Comparison of ENCODE assay signal across 8 mouse cellular contexts in the genomic region with DNA sequence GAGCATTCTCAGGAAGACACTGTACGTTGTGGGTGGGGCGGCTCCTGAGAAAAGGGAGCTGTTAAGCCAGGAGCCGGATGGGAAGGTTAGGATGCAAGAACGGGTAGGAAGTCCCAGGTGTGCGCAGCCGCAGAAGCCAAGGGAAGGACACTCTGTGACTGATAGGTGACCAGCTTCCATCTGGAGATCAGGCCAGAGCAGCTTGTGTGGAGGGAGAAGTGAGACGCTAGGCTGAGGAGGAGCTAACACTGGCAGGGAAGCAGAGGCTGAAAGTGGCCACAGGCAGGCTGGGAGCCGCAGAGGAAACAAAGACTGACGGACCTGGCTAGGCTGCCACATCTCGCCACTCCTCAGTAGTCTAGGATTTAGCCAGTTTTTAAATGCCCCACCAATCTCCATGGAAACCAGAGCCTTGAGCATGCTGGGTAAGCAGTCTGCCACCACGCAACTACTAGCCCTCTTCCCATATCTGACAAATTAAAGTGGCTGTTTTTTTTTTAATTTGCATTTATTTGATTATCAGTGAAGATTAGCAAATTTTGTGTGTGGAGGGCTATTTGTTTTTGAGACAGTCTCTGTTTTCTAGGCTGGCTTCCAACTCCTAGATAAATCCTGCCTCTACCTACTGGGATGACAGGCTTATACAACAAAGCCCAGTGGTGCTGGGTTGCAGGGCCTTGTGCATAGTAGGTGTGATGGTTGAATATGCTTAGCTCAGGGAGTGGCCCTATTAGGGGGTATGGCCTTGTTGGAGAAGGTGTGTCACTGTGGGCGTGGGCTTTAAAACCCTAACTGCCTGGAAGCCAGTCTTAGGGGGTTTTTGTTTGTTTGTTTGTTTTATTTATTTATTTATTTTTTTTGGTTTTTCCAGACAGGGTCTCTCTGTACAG. TPM values are rescaled to one million over a fixed set of nuclear protein-coding genes. Genes with fewer than 3 reads are reported as not detected.
DNase-seq lines count a peak whose midpoint lies in the region; ATAC-seq and TF ChIP-seq lines count a peak whose summit lies in the region.

No protein-coding gene starts in this region.

- no peak for TF ChIP-seq EP300 in stomach, postnatal 0 days (optimal IDR thresholded peaks at IDR 0.05)

- TF ChIP-seq CTCF in stomach, postnatal 0 days (IDR thresholded peaks at IDR 0.05; ENCODE audit: low read depth): no peak

- H3K4me1 ChIP-seq in stomach, embryonic 16.5 days (ENCODE audit: control insufficient read depth, insufficient read depth, low read length): peaks cover 19% of the 10 kb centered on the region; the same call in 1 of the 2 replicates
- H3K4me1 ChIP-seq in stomach, postnatal 0 days (replicated peaks; ENCODE audit: control insufficient read depth, insufficient read depth): 0 out of 2 replicates have a peak, but pooled peaks cover 3% of the 10 kb centered on the region
- peaks cover 37% of the 10 kb centered on the region for H3K4me1 ChIP-seq in forebrain, embryonic 10.5 days
- peaks cover 23% of the 10 kb centered on the region for H3K4me1 ChIP-seq in intestine, embryonic 16.5 days (ENCODE audit: control insufficient read depth, insufficient read depth, low read length)

- ATAC-seq in stomach, embryonic 16.5 days (ENCODE audit: insufficient read depth, low FRiP score): no peak
- no peak for ATAC-seq in stomach, postnatal 0 days (ENCODE audit: low FRiP score, low TSS enrichment)
- no peak for ATAC-seq in intestine, embryonic 16.5 days

- no peaks in the 10 kb centered on the region for H3K27me3 ChIP-seq in stomach, embryonic 16.5 days (ENCODE audit: control insufficient read depth, insufficient read depth, low read length)
- H3K27me3 ChIP-seq in stomach, postnatal 0 days (ENCODE audit: control insufficient read depth, insufficient read depth, low read length): no peaks in the 10 kb centered on the region
- no peaks in the 10 kb centered on the region for H3K27me3 ChIP-seq in forebrain, embryonic 10.5 days (ENCODE audit: poor library complexity, severe bottlenecking)
- no peaks in the 10 kb centered on the region for H3K27me3 ChIP-seq in intestine, embryonic 16.5 days (replicated peaks; ENCODE audit: control insufficient read depth, insufficient read depth, low read length)

- H3K4me2 ChIP-seq in stomach, embryonic 16.5 days (ENCODE audit: low read depth, low read length): no peak overlapping the region
- H3K4me2 ChIP-seq in stomach, postnatal 0 days (replicated peaks; ENCODE audit: low read depth): no peak overlapping the region
- H3K4me2 ChIP-seq in intestine, embryonic 16.5 days (ENCODE audit: low read depth, low read length): no peak overlapping the region

- no peak for DNase-seq in stomach, postnatal 0 days (ENCODE audit: low spot score)
- peak; percentile 24 for DNase-seq in forebrain, embryonic 10.5 days (ENCODE audit: extremely low spot score, low spot score)
- peak; percentile 27 to 31 for DNase-seq in layer of hippocampus, postnatal 36 days
- peak; percentile 29 to 34 for DNase-seq in monocyte, adult 2 months (ENCODE audit: low read depth in 1 of 2, low spot score in 2 of 2)
- DNase-seq in kidney, postnatal 10 days: no peak
- no peak for DNase-seq in kidney, adult 11 months

- WGBS in stomach, embryonic 16.5 days: 63% methylated on average over 12 of the region's 12 CpGs
- WGBS in stomach, postnatal 0 days: 71% methylated on average over 12 of the region's 12 CpGs
- WGBS in forebrain, embryonic 10.5 days: 58% methylated on average over 12 of the region's 12 CpGs
- 79% methylated on average over 12 of the region's 12 CpGs for WGBS in intestine, embryonic 16.5 days

- H3K36me3 ChIP-seq in stomach, embryonic 16.5 days (ENCODE audit: control insufficient read depth, insufficient read depth, low read length): no peaks in the 10 kb centered on the region
- H3K36me3 ChIP-seq in stomach, postnatal 0 days (ENCODE audit: control insufficient read depth, insufficient read depth, low read length): no peaks in the 10 kb centered on the region
- no peaks in the 10 kb centered on the region for H3K36me3 ChIP-seq in forebrain, embryonic 10.5 days (replicated peaks)
- H3K36me3 ChIP-seq in intestine, embryonic 16.5 days (ENCODE audit: control insufficient read depth, insufficient read depth, low read length): no peaks in the 10 kb centered on the region

- no peak overlapping the region for H3K4me3 ChIP-seq in stomach, embryonic 16.5 days (replicated peaks; ENCODE audit: low read length)
- H3K4me3 ChIP-seq in stomach, postnatal 0 days (ENCODE audit: low read depth, low read length): no peak overlapping the region
- H3K4me3 ChIP-seq in forebrain, embryonic 10.5 days: no peak overlapping the region
- H3K4me3 ChIP-seq in intestine, embryonic 16.5 days (ENCODE audit: low read length): no peak overlapping the region

- no peak overlapping the region for H3K27ac ChIP-seq in stomach, embryonic 16.5 days (ENCODE audit: low read length)
- no peak overlapping the region for H3K27ac ChIP-seq in stomach, postnatal 0 days (replicated peaks)
- peak overlapping the region; percentile 79 for H3K27ac ChIP-seq in forebrain, embryonic 10.5 days
- no peak overlapping the region for H3K27ac ChIP-seq in intestine, embryonic 16.5 days (ENCODE audit: low read length)

- H3K9me3 ChIP-seq in stomach, embryonic 16.5 days (replicated peaks; ENCODE audit: control insufficient read depth, low read length): no peaks in the 10 kb centered on the region
- no peaks in the 10 kb centered on the region for H3K9me3 ChIP-seq in stomach, postnatal 0 days (ENCODE audit: control insufficient read depth, low read length)
- no peaks in the 10 kb centered on the region for H3K9me3 ChIP-seq in forebrain, embryonic 10.5 days
- H3K9me3 ChIP-seq in intestine, embryonic 16.5 days (ENCODE audit: control insufficient read depth, low read length): no peaks in the 10 kb centered on the region

- H3K9ac ChIP-seq in stomach, embryonic 16.5 days (ENCODE audit: low read length): 0 out of 2 replicates have a peak overlapping the region, but pooled peaks have one; percentile 18
- no peak overlapping the region for H3K9ac ChIP-seq in stomach, postnatal 0 days (ENCODE audit: low read length)
- H3K9ac ChIP-seq in intestine, embryonic 16.5 days (ENCODE audit: low read depth, low read length): no peak overlapping the region

RNA-seq across cellular contexts. Expression of a gene that starts 44.8 kb away (rescaled TPM):
- not detected in 2 replicates for polyA plus RNA-seq in stomach, embryonic 16.5 days (2015; fragmentation: Nextera tagmentation; extraction: Ambion mirVana)
- polyA plus RNA-seq in stomach, postnatal 0 days (2015; fragmentation: Nextera tagmentation; extraction: Ambion mirVana): not detected in 2 replicates
- not detected in 2 replicates for polyA plus RNA-seq in forebrain, embryonic 10.5 days (2016; fragmentation: Nextera tagmentation; extraction: Ambion mirVana)
- total RNA-seq in layer of hippocampus, postnatal 36 days (2021): under 1 TPM; 0.51 to 0.55 TPM
- 0.04 TPM in 1 of 2 replicates, not detected in the other for polyA plus RNA-seq in intestine, embryonic 16.5 days (2015; fragmentation: Nextera tagmentation; extraction: Ambion mirVana)

Comparison
In these comparisons a context has a peak if more than half of its experiments do, and no peak if none do; other contexts are left out.
1. DNase-seq: peak in forebrain, embryonic 10.5 days (single experiment), layer of hippocampus, postnatal 36 days (2 of 2) and monocyte, adult 2 months (2 of 2); none in stomach, postnatal 0 days (single experiment), kidney, postnatal 10 days (single experiment) and kidney, adult 11 months (single experiment).